Mouse (Mus musculus) heart, postnatal 0 days (tissue): ENCODE results near the gene Kcnd3.

Experiments
- CTCF ChIP-seq: IDR thresholded peaks from 2 replicates; pipeline ENCODE4 v1.5.1; 2016; ENCODE audit warnings: antibody characterized with exemption, control low read depth, low read depth
- EP300 ChIP-seq: IDR thresholded peaks from 2 replicates; pipeline ENCODE4 v1.6.1; 2016; ENCODE audit warnings: antibody characterized with exemption, low read depth

- no peak for TF ChIP-seq CTCF
- TF ChIP-seq EP300: no peak
Measured at GRCm38 (mm10) chr3:105653544-105654380, 201.6 kb downstream of the Kcnd3 start.
